Mouse (Mus musculus): ENCODE measurements around the gene 1700011L22Rik. TPM values are rescaled to one million over a fixed set of nuclear protein-coding genes. Genes with fewer than 3 reads are reported as not detected.
A peak's percentile ranks its signal among the peaks of the same experiment; 100 is the strongest.

The 1700011L22Rik gene
- polyA plus RNA-seq, 1 experiment, result not detected

DNA sequence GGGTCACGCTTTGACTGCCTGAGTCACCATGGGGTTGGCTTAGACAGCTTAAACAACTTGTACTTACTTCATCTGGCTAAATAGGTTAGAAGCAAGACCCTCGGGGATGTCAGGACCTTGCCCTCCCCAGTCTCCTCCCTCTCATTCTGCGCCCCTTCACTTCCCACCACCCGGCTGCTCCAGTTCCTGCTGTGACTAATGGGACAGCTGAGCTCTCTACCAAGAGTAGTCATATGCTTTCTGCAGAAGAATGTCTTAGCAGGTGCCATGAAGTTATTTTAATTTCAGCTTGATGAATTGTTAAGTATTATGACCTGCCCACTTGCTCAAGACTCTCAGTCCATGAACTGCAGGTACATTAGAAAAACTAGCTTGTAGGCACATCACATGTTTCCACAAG is 51.9 kb downstream of the 1700011L22Rik start:
- 87% methylated on average over 4 of the region's 4 CpGs for WGBS
- DNase-seq (ENCODE audit: low read depth, low spot score), result no peak

DNA sequence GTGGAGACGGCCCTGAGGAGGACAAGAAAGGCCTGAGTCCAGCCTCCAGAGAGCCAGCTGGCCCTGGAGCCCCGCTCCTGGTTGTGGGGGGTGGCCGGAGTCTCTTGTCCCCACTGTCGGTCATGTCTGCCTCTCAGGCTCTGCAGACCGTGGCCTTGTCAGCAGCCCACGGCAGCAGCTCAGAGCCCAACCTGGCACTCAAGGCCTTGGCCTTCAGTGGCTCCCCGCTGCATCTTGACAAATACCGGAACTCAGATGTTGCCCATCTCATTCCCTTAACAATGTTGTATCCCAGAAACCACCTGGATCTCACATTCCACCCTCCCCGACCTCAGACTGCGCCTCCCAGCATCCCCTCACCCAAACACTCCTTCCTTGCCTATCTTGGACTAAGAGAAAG is 58.3 kb downstream of the 1700011L22Rik start:
- DNase-seq (ENCODE audit: low read depth, low spot score), result no peak
- 93% methylated on average over 10 of the region's 10 CpGs for WGBS

DNA sequence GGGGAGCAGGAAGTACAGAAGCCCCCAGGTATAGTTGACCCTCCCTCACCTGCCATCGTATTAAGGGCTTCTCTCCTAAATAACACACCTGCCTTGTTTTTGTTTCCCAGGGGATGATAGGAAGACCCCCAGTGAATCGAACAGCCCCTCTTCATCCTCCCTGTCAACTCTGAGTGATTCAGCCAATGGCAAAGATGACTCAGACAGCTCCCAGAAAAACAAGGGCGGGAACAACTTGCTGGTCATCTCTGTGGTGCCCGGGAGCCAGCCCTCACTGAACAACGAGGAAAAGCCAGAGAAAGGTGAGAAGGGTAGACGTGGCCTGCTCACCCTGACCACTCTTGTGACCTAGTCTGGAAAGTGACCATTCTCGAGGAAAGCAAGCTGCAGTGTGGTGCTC is 62.9 kb downstream of the 1700011L22Rik start:
- WGBS, result 79% methylated on average over 7 of the region's 7 CpGs
- DNase-seq (ENCODE audit: low read depth, low spot score), result no peak

DNA sequence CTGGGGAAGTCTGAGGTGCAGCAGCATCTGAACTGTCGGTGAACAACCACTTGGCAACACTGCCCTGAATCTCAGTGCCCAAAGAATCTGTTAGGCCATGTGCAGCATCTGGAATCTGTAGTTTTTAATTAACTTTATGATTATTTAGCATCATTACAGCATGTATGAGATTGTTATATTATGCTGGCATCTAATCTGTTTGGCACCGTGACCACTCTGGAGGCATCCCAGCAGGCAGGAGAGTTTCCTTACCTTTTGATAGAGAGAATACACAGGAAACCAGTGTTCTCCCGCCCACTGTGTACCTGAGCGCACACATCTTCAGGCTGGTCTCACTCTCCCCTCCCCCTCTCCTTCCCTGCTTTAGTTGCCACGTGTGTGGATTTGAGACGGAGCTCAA is 68.7 kb downstream of the 1700011L22Rik start:
- WGBS, result 84% methylated on average over 6 of the region's 6 CpGs
- DNase-seq (ENCODE audit: low read depth, low spot score), result no peak

DNA sequence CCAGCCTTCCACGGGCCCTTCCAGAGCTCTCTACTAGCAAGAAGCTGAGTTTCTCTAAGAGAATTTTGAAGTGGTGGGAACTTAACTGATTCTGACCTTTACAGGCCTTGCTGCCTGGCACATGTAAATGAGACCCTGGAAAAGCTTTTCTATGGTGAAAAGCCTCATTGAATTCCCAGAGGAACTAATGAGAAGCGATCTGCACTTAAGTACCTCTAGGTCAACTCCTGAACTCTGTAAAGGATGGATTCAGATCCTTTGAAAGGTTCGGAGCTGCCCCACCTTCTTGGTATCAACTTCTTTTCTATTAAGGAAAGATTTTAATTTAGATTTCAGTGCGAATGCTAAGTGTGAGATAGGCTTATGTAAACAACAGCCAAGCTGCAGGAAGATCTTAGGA is 72.4 kb downstream of the 1700011L22Rik start:
- WGBS, result 76% methylated on average over 4 of the region's 4 CpGs

DNA sequence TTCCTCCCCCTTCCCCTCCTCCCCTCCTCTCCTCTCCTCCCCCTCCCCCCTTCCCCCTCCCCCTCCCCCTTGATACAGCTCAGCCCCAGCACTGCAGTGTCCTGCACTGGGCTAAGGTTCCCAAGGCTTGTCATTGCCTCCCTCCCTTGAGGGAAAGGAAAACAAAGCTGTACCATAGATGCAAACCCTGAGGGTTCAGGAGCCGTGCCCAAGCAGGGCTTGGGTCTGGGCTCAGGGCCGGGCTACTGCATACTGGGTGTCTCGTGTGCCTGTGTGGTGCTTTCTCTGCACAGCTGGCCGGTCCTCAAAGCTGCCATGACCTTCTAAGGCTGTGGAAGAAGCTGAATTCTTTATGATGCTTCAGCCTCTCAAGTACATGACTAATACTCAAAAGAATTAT is 74.8 kb downstream of the 1700011L22Rik start:
- WGBS, result 76% methylated on average over 4 of the region's 4 CpGs
- no peak for DNase-seq (ENCODE audit: low read depth, low spot score)

More for the DNA sequence above, 72.4 kb downstream of the 1700011L22Rik start:
- no peak for DNase-seq (ENCODE audit: low read depth, low spot score)

DNA sequence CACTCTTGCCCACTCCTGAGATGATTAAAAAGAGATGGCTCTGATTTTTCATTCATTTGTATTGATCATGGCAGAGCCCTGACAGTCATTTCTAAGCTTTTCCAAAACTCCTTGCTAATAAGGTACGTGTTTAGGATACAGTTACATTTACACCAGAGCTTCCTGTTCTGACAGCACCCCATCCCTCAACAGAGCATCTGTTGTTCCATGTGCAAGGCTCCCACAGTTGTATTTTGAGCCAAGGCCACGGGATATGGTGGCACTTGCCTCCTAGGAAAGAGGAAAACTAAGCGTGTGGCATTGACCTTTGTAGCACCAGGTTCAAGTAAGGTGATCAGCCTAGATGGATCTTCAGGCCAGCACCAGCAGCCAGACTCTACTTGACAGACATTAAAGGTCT is 83.1 kb downstream of the 1700011L22Rik start:
- 77% methylated on average over 3 of the region's 3 CpGs for WGBS
- no peak for DNase-seq (ENCODE audit: low read depth, low spot score)

DNA sequence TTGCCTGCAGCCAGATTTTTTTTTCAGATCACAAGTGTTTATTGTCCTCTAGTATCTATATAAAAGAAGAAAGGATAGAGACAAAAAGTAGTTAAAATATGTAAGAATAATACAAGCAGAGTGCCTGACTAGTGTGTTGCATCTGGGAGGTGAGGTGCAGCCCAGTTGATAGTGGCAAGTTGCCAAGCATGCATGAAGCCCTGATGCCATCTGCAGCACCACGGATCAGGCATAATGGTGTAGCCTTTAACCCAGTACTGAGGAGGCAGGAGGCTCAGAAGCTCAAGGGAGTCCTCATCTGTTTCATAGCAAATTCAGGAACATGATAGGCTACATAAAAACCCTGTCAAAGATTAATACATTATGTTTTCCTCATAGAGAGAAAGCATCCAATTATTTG is 84.0 kb downstream of the 1700011L22Rik start:
- no peak for DNase-seq (ENCODE audit: low read depth, low spot score)
- WGBS, result 11% methylated on average over 1 of the region's 1 CpGs

DNA sequence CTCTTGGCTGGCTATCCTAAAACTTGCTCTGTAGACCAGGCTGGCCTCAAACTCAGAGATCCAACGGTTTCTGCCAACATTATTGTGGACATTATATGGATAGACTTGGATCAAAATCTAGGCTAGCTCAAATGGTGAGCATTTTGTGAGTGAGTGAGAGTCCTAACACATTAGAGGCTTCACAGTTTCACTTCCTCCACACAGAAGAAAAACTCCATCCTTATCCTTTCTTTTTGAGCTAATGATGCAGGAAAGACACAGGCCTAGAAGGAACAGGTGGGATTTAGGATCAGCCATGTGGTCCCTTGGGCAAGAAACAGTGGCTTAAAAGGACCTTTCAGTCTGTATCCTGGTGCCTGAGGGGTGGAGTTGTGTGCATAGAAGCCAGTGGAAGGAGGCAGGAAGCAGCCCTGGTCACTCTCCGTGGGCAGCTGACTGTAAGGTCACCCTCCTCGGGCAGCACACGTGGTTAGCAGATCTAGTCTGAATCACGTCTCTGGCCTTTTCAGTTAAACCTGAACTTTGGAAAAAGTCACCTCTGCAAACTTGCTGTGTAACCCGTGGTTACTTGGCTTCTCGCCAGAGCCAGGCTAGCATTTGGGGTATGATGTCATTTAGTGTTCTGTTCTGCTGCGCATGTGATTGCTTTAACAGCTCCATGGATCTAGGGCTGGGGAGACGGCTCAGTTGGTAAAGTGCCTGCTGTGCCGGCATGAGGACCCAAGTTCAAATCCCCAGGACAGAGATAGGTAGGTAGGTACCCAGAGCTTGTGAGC is 85.6 kb downstream of the 1700011L22Rik start:
- DNase-seq (ENCODE audit: low read depth, low spot score), result peak; percentile 54
- WGBS, result 14% methylated on average over 10 of the region's 10 CpGs

DNA sequence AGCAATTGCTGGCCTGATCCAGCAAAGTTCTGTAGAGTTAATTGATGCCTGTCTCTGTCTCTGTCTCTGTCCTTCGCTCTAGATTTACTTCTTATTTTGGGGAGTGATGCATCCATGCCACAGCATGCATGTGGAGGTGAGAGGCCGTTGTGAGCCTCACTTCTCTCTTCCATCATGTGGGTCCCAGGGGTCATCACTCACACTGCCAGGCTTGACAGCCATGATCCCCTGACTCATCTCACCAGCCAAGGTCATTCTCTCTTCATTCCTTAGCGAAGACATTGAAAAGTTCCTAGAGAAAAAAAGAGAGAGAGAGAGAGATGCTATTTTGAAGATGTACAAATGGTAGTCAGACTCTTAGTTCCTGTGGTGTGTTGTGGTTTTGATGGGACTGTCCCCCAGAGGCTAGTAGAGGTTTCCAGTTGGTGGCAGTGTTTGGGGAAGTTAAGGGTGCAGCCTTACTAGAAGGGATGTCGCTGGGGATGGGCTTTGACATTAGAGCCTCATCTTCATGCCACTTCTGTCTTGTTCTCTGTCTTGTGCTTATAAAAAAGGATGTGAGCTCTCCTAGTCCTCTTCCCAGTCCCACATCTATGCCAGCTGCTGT is 87.1 kb downstream of the 1700011L22Rik start:
- DNase-seq (ENCODE audit: low read depth, low spot score), result no peak
- 84% methylated on average over 4 of the region's 4 CpGs for WGBS

Other genes starting within 250 kb of the 1700011L22Rik start
- 6.9 and 14.3 TPM in 2 replicates for gene Zfp827, start 220.1 kb downstream of the 1700011L22Rik start, polyA plus RNA-seq (2012; rRNA removed)
- 8.2 TPM in 2 replicates for gene Mmaa, start 46.4 kb upstream of the 1700011L22Rik start, polyA plus RNA-seq (2012; rRNA removed)
- 34.8 and 49.4 TPM in 2 replicates for gene Smad1, start 150.9 kb upstream of the 1700011L22Rik start, polyA plus RNA-seq (2012; rRNA removed)